Mouse (Mus musculus) liver, postnatal 0 days (tissue): ENCODE results near the gene Upk2. TPM values are rescaled to one million over a fixed set of nuclear protein-coding genes. Genes with fewer than 3 reads are reported as not detected.
"Not testable (repeated sequence)": the region's sequence is repeated elsewhere in the genome, so short reads cannot be mapped to it uniquely, and the experiment has no call there.

Experiments used
- ATAC-seq: fragments of 200-750 bp; cut with Nextera tagmentation; 2 replicates; pipeline ENCODE4 v1.8.0; 2017; ENCODE audit warnings: mild to moderate bottlenecking, moderate library complexity
- DNase-seq: peaks from one replicate; pipeline ENCODE4 v3.0.0-alpha.2; 2016
- H3K27ac ChIP-seq: fragments of 300-500 bp; sonication (generic); 2 replicates; pipeline ENCODE4 v1.5.1; 2014; ENCODE audit warnings: antibody characterized with exemption, moderate library complexity, mild to moderate bottlenecking, low read depth
- H3K27me3 ChIP-seq: fragments of 300-500 bp; sonication (generic); 2 replicates; pipeline ENCODE4 v1.6.1; 2014; ENCODE audit warnings: low read length, control low read depth, mixed read lengths; ENCODE audit not compliant: insufficient read depth
- H3K36me3 ChIP-seq: fragments of 300-500 bp; sonication (generic); replicated peaks from 2 replicates; pipeline ENCODE4 v1.6.1; 2014; ENCODE audit warnings: mild to moderate bottlenecking, control low read depth, low read length, moderate library complexity, mixed read lengths; ENCODE audit not compliant: insufficient read depth
- H3K4me1 ChIP-seq: fragments of 300-500 bp; sonication (generic); 2 replicates; pipeline ENCODE4 v1.6.1; 2014; ENCODE audit warnings: antibody characterized with exemption, mild to moderate bottlenecking, control low read depth; ENCODE audit not compliant: insufficient read depth
- H3K4me2 ChIP-seq: fragments of 300-500 bp; sonication (generic); 2 replicates; pipeline ENCODE4 v1.6.1; 2014; ENCODE audit warnings: low read depth, mild to moderate bottlenecking, low read length, moderate library complexity, mixed read lengths
- H3K4me3 ChIP-seq: fragments of 300-500 bp; sonication (generic); 2 replicates; pipeline ENCODE4 v1.5.1; 2014; ENCODE audit warnings: low read depth, low read length
- H3K9ac ChIP-seq: fragments of 300-500 bp; sonication (generic); replicated peaks from 2 replicates; pipeline ENCODE4 v1.6.1; 2014; ENCODE audit warnings: mild to moderate bottlenecking, moderate library complexity
- H3K9me3 ChIP-seq: fragments of 300-500 bp; sonication (generic); 2 replicates; pipeline ENCODE4 v1.6.1; 2016; ENCODE audit warnings: mild to moderate bottlenecking, control low read depth, low read length, mixed read lengths
- CTCF ChIP-seq: sonication (generic); IDR thresholded peaks from 2 replicates; pipeline ENCODE4 v1.5.1; 2016; ENCODE audit warnings: antibody characterized with exemption, low read depth
- EP300 ChIP-seq: IDR thresholded peaks from 2 replicates; pipeline ENCODE4 v1.6.1; 2016; ENCODE audit warnings: antibody characterized with exemption, low read depth, mild to moderate bottlenecking
- WGBS: fragments of 180-500 bp; shearing (Covaris S2); extraction: QIAGEN DNeasy Blood & Tissue Kit; methylation state at CpG from one replicate; pipeline ENCODE4 v1.1.7; 2014; ENCODE audit not compliant: insufficient replicate concordance; 5-methylcytosine and 5-hydroxymethylcytosine counted together
- polyA plus RNA-seq: library from polyadenylated mRNA; unstranded; fragments of >200 nt; fragmentation: Nextera tagmentation; extraction: Ambion mirVana; gene quantifications from 2 replicates; pipeline ENCODE4 v1.2.1, GENCODE M21; 2015

Upk2 gene
- polyA plus RNA-seq, 1 experiment from 2014 or later: not detected

GRCm38 (mm10) chr9:44454132-44454890 lies 465 bp downstream of the Upk2 start:
- no peaks in the 10 kb centered on the region for H3K9me3 ChIP-seq
- 18% methylated on average over 14 of the region's 14 CpGs for WGBS
- DNase-seq (peak; percentile 87), ATAC-seq (peak; percentile 71)
- no peak overlapping the region for H3K9ac ChIP-seq
- no peaks in the 10 kb centered on the region for H3K4me1 ChIP-seq
- TF ChIP-seq EP300 (no peak), CTCF (peak; percentile 92)
- H3K4me3 ChIP-seq: no peak overlapping the region
- H3K27me3 ChIP-seq: peaks cover 17% of the 10 kb centered on the region; the same call in 1 of the 2 replicates
- H3K27ac ChIP-seq: no peak overlapping the region
- H3K4me2 ChIP-seq: no peak overlapping the region
- H3K36me3 ChIP-seq: no peaks in the 10 kb centered on the region

- ATAC-seq (no peak), DNase-seq (peak; percentile 37)
- Histone ChIP-seq H3K9me3 (no peaks in the 10 kb centered on the region), H3K9ac (no peak overlapping the region), H3K36me3 (no peaks in the 10 kb centered on the region), H3K4me2 (no peak overlapping the region), H3K27ac (no peak overlapping the region), H3K4me3 (no peak overlapping the region), H3K27me3 (0 out of 2 replicates have a peak, but pooled peaks cover 10% of the 10 kb centered on the region), H3K4me1 (no peaks in the 10 kb centered on the region)
- peak; percentile 67 for TF ChIP-seq CTCF
- no peak for TF ChIP-seq EP300
These were observed 4.4 kb downstream of the Upk2 start for GRCm38 (mm10) chr9:44450387-44450786.

GRCm38 (mm10) chr9:44444402-44445025 lies 10.3 kb downstream of the Upk2 start:
- not testable (repeated sequence) for H3K27me3 ChIP-seq

GRCm38 (mm10) chr9:44440961-44441360 lies 13.8 kb downstream of the Upk2 start, which contains the start of gene Foxr1:
TSS of gene Foxr1 (minus strand) at chr9:44441136.
- H3K36me3 ChIP-seq: no peaks in the 10 kb centered on the region
- no peak for ATAC-seq
- H3K4me3 ChIP-seq: no peak within 1 kb of the TSS
- no peak for DNase-seq
- H3K4me2 ChIP-seq: no peak within 1 kb of the TSS
- WGBS: 72% methylated on average over 19 of the region's 19 CpGs
- TF ChIP-seq EP300 (no peak), CTCF (no peak)
- H3K4me1 ChIP-seq: no peaks in the 10 kb centered on the region
- no peaks in the 10 kb centered on the region for H3K9me3 ChIP-seq
- H3K27me3 ChIP-seq: no peaks in the 10 kb centered on the region
- H3K27ac ChIP-seq: no peak within 1 kb of the TSS
- H3K9ac ChIP-seq: no peak within 1 kb of the TSS

More at GRCm38 (mm10) chr9:44444402-44445025, 10.3 kb downstream of the Upk2 start:
- not testable (repeated sequence) for H3K4me3 ChIP-seq, H3K4me2 ChIP-seq, H3K9ac ChIP-seq, H3K9me3 ChIP-seq, H3K4me1 ChIP-seq, DNase-seq, ATAC-seq, H3K27ac ChIP-seq, H3K36me3 ChIP-seq
- 69% methylated on average over 7 of the region's 7 CpGs for WGBS

GRCm38 (mm10) chr9:44435747-44436146 lies 19.0 kb downstream of the Upk2 start:
- no peaks in the 10 kb centered on the region for H3K27me3 ChIP-seq
- DNase-seq (peak; percentile 33), ATAC-seq (peak; percentile 27; the same call in 1 of the 2 replicates)
- WGBS: 38% methylated on average over 6 of the region's 6 CpGs
- H3K27ac ChIP-seq: 0 out of 2 replicates have a peak overlapping the region, but pooled peaks have one; percentile 7
- H3K4me1 ChIP-seq: no peaks in the 10 kb centered on the region
- no peaks in the 10 kb centered on the region for H3K9me3 ChIP-seq
- H3K4me3 ChIP-seq: no peak overlapping the region
- no peak for TF ChIP-seq EP300
- TF ChIP-seq CTCF: no peak
- H3K9ac ChIP-seq: no peak overlapping the region
- no peaks in the 10 kb centered on the region for H3K36me3 ChIP-seq
- H3K4me2 ChIP-seq: no peak overlapping the region

GRCm38 (mm10) chr9:44432577-44433185 lies 22.1 kb downstream of the Upk2 start:
- no peak for DNase-seq
- no peak overlapping the region for H3K4me3 ChIP-seq
- H3K36me3 ChIP-seq: no peaks in the 10 kb centered on the region
- H3K9ac ChIP-seq: no peak overlapping the region
- TF ChIP-seq EP300: no peak
- 0 out of 2 replicates have a peak, but pooled peaks have one; percentile 19 for TF ChIP-seq CTCF
- no peak overlapping the region for H3K27ac ChIP-seq
- no peak overlapping the region for H3K4me2 ChIP-seq
- WGBS: 42% methylated on average over 5 of the region's 5 CpGs
- ATAC-seq: no peak
- no peaks in the 10 kb centered on the region for H3K9me3 ChIP-seq
- no peaks in the 10 kb centered on the region for H3K4me1 ChIP-seq
- no peaks in the 10 kb centered on the region for H3K27me3 ChIP-seq
